Mouse (Mus musculus): ENCODE results near the gene Pjvk.
"Not testable (repeated sequence)": the region's sequence is repeated elsewhere in the genome, so short reads cannot be mapped to it uniquely, and the experiment has no call there.

Gene Pjvk
- long read RNA-seq, experiment 1 = 0 reads
- long read RNA-seq, experiment 2 = 0 reads

GRCm38 (mm10) chr2:76647883-76648570, at the start of gene Pjvk, which contains the start of gene Prkra:
Gene Pjvk, plus strand, starts transcription at chr2:76648476.
Gene Prkra, minus strand, starts transcription at chr2:76648015.
- intact Hi-C loops (cut with DNase I) = no loop called here

- intact Hi-C loops (cut with DNase I) = no loop called here
These were observed 49.1 kb upstream of the Pjvk start for GRCm38 (mm10) chr2:76599214-76599613.

GRCm38 (mm10) chr2:76602256-76602655, 46.0 kb upstream of the Pjvk start:
- intact Hi-C loops (cut with DNase I) = no loop called here

GRCm38 (mm10) chr2:76606704-76607103, 41.6 kb upstream of the Pjvk start:
- intact Hi-C loops (cut with DNase I) = no loop called here

- intact Hi-C loops (cut with DNase I) = no loop called here
These were observed 37.8 kb upstream of the Pjvk start for GRCm38 (mm10) chr2:76610326-76611104.

- intact Hi-C loops (cut with DNase I) = no loop called here
These were observed 36.3 kb upstream of the Pjvk start for GRCm38 (mm10) chr2:76611996-76612395.

GRCm38 (mm10) chr2:76618078-76618477, 30.2 kb upstream of the Pjvk start:
- intact Hi-C loops (cut with DNase I) = no loop called here

- intact Hi-C loops (cut with DNase I) = loop anchor here (1.0 kb wide), 1 partner anchor 254 kb away; no protein-coding TSS in a partner anchor
These were observed 28.1 kb upstream of the Pjvk start for GRCm38 (mm10) chr2:76620188-76620587.

- intact Hi-C loops (cut with DNase I) = no loop called here
These were observed 26.6 kb upstream of the Pjvk start for GRCm38 (mm10) chr2:76621724-76622123.

- intact Hi-C loops (cut with DNase I) = not testable (repeated sequence)
These were observed 26.0 kb upstream of the Pjvk start for GRCm38 (mm10) chr2:76622316-76622715.

- intact Hi-C loops (cut with DNase I) = no loop called here
These were observed 18.0 kb upstream of the Pjvk start for GRCm38 (mm10) chr2:76630293-76630692.

GRCm38 (mm10) chr2:76631600-76631999, 16.7 kb upstream of the Pjvk start:
- intact Hi-C loops (cut with DNase I) = no loop called here

GRCm38 (mm10) chr2:76639637-76640036, 8.6 kb upstream of the Pjvk start:
- intact Hi-C loops (cut with DNase I) = no loop called here

- intact Hi-C loops (cut with DNase I) = no loop called here
These were observed 4.5 kb upstream of the Pjvk start for GRCm38 (mm10) chr2:76643801-76644200.

GRCm38 (mm10) chr2:76647441-76647869, 821 bp upstream of the Pjvk start:
- intact Hi-C loops (cut with DNase I) = no loop called here

- intact Hi-C loops (cut with DNase I) = no loop called here
These were observed 428 bp downstream of the Pjvk start for GRCm38 (mm10) chr2:76648666-76649141.

- intact Hi-C loops (cut with DNase I) = no loop called here
These were observed 4.8 kb downstream of the Pjvk start for GRCm38 (mm10) chr2:76653070-76653469.

GRCm38 (mm10) chr2:76654646-76655045, 6.4 kb downstream of the Pjvk start:
- intact Hi-C loops (cut with DNase I) = no loop called here

- intact Hi-C loops (cut with DNase I) = no loop called here
These were observed 7.2 kb downstream of the Pjvk start for GRCm38 (mm10) chr2:76655444-76655843.

- intact Hi-C loops (cut with DNase I) = no loop called here
These were observed 7.7 kb downstream of the Pjvk start for GRCm38 (mm10) chr2:76655982-76656381.

- intact Hi-C loops (cut with DNase I) = no loop called here
These were observed 10.3 kb downstream of the Pjvk start for GRCm38 (mm10) chr2:76658551-76658950.

GRCm38 (mm10) chr2:76659419-76659818, 11.1 kb downstream of the Pjvk start:
- intact Hi-C loops (cut with DNase I) = no loop called here

All from adrenal gland (tissue).